Mouse (Mus musculus) lung, postnatal 0 days (tissue): ENCODE measurements around the gene Med14. TPM values are rescaled to one million over a fixed set of nuclear protein-coding genes. Genes with fewer than 3 reads are reported as not detected.

Experiments
- ATAC-seq: fragments of 200-750 bp; cut with Nextera tagmentation; 2 replicates; pipeline ENCODE4 v1.8.0; 2017; ENCODE audit warnings: moderate library complexity
- DNase-seq: peaks from one replicate; pipeline ENCODE4 v3.0.0-alpha.2; 2016; ENCODE audit warnings: low spot score
- H3K27ac ChIP-seq: fragments of 300-500 bp; sonication (generic); 2 replicates; pipeline ENCODE4 v1.5.1; 2014; ENCODE audit warnings: antibody characterized with exemption, mild to moderate bottlenecking, low read length, mixed read lengths
- H3K27me3 ChIP-seq: fragments of 300-500 bp; sonication (generic); replicated peaks from 2 replicates; pipeline ENCODE4 v1.6.1; 2014; ENCODE audit warnings: low read length, mixed read lengths; ENCODE audit not compliant: insufficient read depth
- H3K36me3 ChIP-seq: fragments of 300-500 bp; sonication (generic); 2 replicates; pipeline ENCODE4 v1.6.1; 2014; ENCODE audit warnings: low read length, mixed read lengths; ENCODE audit not compliant: insufficient read depth
- H3K4me1 ChIP-seq: fragments of 300-500 bp; sonication (generic); 2 replicates; pipeline ENCODE4 v1.6.1; 2014; ENCODE audit warnings: antibody characterized with exemption, low read depth, low read length, mixed read lengths; ENCODE audit not compliant: insufficient read depth
- H3K4me2 ChIP-seq: fragments of 300-500 bp; sonication (generic); replicated peaks from 2 replicates; pipeline ENCODE4 v1.6.1; 2014; ENCODE audit warnings: low read depth, mild to moderate bottlenecking, low read length, moderate library complexity, mixed read lengths
- H3K4me3 ChIP-seq: fragments of 300-500 bp; sonication (generic); 2 replicates; pipeline ENCODE4 v1.5.1; 2014; ENCODE audit warnings: low read depth, low read length
- H3K9ac ChIP-seq: fragments of 300-500 bp; sonication (generic); replicated peaks from 2 replicates; pipeline ENCODE4 v1.6.1; 2014; ENCODE audit warnings: low read depth, mild to moderate bottlenecking
- H3K9me3 ChIP-seq: fragments of 300-500 bp; sonication (generic); 2 replicates; pipeline ENCODE4 v1.6.1; 2016; ENCODE audit warnings: low read length, mixed read lengths
- CTCF ChIP-seq: IDR thresholded peaks from 2 replicates; pipeline ENCODE4 v1.5.1; 2016; ENCODE audit warnings: antibody characterized with exemption, mild to moderate bottlenecking
- EP300 ChIP-seq: IDR thresholded peaks from 2 replicates; pipeline ENCODE4 v1.6.1; 2016; ENCODE audit warnings: antibody characterized with exemption, mild to moderate bottlenecking, control low read depth
- WGBS: fragments of 180-500 bp; shearing (Covaris S2); extraction: QIAGEN DNeasy Blood & Tissue Kit; methylation state at CpG from one replicate; pipeline ENCODE4 v1.1.7; 2014; 5-methylcytosine and 5-hydroxymethylcytosine counted together
- polyA plus RNA-seq: library from polyadenylated mRNA; unstranded; fragments of >200 nt; fragmentation: Nextera tagmentation; extraction: Ambion mirVana; gene quantifications from 2 replicates; pipeline ENCODE4 v1.2.1, GENCODE M21; 2015

Med14 gene
- polyA plus RNA-seq, 1 experiment from 2014 or later, result 5.3 TPM

- Histone ChIP-seq H3K27me3 (no peaks in the 10 kb centered on the region), H3K4me1 (no peaks in the 10 kb centered on the region), H3K27ac (no peak overlapping the region), H3K4me2 (no peak overlapping the region), H3K36me3 (no peaks in the 10 kb centered on the region), H3K9ac (no peak overlapping the region), H3K9me3 (no peaks in the 10 kb centered on the region), H3K4me3 (no peak overlapping the region)
- 18% methylated on average over 2 of the region's 2 CpGs for WGBS
- no peak for DNase-seq
- ATAC-seq, result no peak
- no peak for TF ChIP-seq CTCF
- TF ChIP-seq EP300, result no peak
These were observed 116.9 kb downstream of the Med14 start for GRCm38 (mm10) chrX:12644976-12645375.

Other genes with a start within 250 kb of the Med14 start
- 103 TPM in 2 replicates for gene Atp6ap2, start 174.3 kb downstream of the Med14 start, polyA plus RNA-seq
- 22.9 and 26.5 TPM in 2 replicates for gene 1810030O07Rik, start 88.4 kb downstream of the Med14 start, polyA plus RNA-seq